Mouse (Mus musculus): ENCODE measurements at regions not wholly inside any gene's neighbourhood (a gene's known extent, or its start where the extent isn't known, plus 50 kb on each side); places are given as distances from the start of the nearest gene placed in this dataset.

DNA sequence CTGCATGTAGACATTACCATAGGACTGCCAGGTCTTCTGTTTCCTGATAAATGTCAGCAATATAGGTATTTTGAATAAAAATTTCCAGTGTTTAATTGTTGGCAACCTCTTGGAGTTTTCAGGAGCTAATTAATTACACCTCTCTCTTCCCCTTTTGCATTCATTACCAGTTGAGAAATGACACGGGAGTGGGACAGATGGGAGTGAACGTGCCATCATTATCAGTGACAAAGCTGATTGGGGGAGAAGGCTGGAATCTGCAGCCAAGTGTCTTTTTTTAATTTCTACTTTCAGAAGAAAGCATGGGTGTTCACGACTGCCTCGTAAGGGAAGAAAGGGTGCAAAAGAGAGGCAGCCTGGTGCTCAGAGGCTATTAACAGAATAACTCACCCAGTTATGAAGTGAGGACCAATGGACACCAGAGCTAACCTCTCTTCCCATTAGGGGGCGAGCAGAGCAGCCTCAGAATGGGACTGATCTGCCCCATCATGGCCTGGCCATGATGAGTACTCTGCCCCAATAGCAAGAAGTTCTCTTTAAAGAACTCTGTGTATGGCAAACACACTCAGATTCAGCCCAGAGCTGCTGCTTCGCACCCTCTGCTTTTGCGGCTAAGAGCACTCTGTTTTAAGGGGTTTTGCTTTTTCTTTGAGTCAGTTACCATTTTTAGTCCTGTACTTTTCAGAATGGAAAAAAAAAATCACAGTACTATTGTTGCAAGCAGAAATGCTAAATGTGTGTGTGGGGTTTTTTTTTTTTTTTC lies 55.1 kb upstream of the Spdl1 start:
- peak; percentile 67 for DNase-seq (ENCODE audit: low read depth)
- no peak for TF ChIP-seq CTCF (IDR thresholded peaks at IDR 0.05; ENCODE audit: borderline replicate concordance, extremely low read depth, insufficient read depth, insufficient read length)
- TF ChIP-seq POLR2A (IDR thresholded peaks at IDR 0.05; ENCODE audit: borderline replicate concordance, extremely low read depth, insufficient read depth, insufficient read length, poor library complexity, severe bottlenecking), result no peak

DNA sequence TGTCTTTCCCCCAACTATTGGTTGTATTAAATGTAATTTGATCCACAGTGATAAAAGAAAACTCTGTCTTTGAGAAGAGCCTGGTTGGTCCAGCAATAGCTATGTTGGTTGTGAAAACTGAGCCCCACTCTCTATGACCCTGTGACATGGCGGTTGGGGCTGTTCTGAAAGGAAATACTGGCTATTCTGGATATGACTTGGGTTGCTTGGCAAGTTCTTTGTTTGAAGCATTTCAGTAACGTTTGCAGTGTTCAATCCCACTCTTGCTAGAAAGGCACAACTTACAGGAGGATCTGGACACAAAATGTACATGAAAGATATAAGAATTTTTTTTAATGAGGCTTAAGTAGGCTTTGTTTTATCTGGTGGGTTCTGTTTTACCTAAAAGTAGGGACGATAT lies 54.1 kb upstream of the Spdl1 start:
- TF ChIP-seq POLR2A (IDR thresholded peaks at IDR 0.05; ENCODE audit: borderline replicate concordance, extremely low read depth, insufficient read depth, insufficient read length, poor library complexity, severe bottlenecking) (no peak), CTCF (IDR thresholded peaks at IDR 0.05; ENCODE audit: borderline replicate concordance, extremely low read depth, insufficient read depth, insufficient read length) (no peak)

More for the DNA sequence above, 54.1 kb upstream of the Spdl1 start:
- no peak for DNase-seq (ENCODE audit: low read depth)
